Mouse (Mus musculus) MEL (cell line): ENCODE results near the gene Ifi202b.
"Not testable (repeated sequence)": the region's sequence is repeated elsewhere in the genome, so short reads cannot be mapped to it uniquely, and the experiment has no call there.

Experiments
- EP300 ChIP-seq, 2 experiments: IDR thresholded peaks; 2 replicates each; pipeline ENCODE4 v1.6.1; 2011; ENCODE audit warnings: improper control_type of control experiment in 2 of 2, low read length in 2 of 2, low read depth in 1 of 2, mild to moderate bottlenecking in 1 of 2
- POLR2A ChIP-seq, 2 experiments: IDR thresholded peaks; 2 replicates each; pipeline ENCODE4 v1.6.1; 2011 to 2012; ENCODE audit warnings: low read length in 2 of 2, mild to moderate bottlenecking in 2 of 2, control low read depth in 1 of 2, improper control_type of control experiment in 1 of 2, low read depth in 1 of 2, moderate library complexity in 1 of 2; ENCODE audit not compliant: control insufficient read depth in 1 of 2, insufficient read depth in 1 of 2, poor library complexity in 1 of 2

- not testable (repeated sequence) for TF ChIP-seq EP300 (IDR thresholded peaks at IDR 0.05; ENCODE audit: low read depth in 1 of 2, low read length in 2 of 2); POLR2A (IDR thresholded peaks at IDR 0.05; ENCODE audit: control insufficient read depth in 1 of 2, insufficient read depth in 1 of 2, low read depth in 1 of 2, low read length in 2 of 2, poor library complexity in 1 of 2)
These were observed at the start of gene Ifi202b for GRCm38 (mm10) chr1:173982694-173983305.
